Mouse (Mus musculus): ENCODE data around the gene Galk2. TPM values are rescaled to one million over a fixed set of nuclear protein-coding genes. Genes with fewer than 3 reads are reported as not detected.

Gene Galk2
- polyA plus RNA-seq, 1 experiment from 2014 or later = 46.0 TPM

DNA sequence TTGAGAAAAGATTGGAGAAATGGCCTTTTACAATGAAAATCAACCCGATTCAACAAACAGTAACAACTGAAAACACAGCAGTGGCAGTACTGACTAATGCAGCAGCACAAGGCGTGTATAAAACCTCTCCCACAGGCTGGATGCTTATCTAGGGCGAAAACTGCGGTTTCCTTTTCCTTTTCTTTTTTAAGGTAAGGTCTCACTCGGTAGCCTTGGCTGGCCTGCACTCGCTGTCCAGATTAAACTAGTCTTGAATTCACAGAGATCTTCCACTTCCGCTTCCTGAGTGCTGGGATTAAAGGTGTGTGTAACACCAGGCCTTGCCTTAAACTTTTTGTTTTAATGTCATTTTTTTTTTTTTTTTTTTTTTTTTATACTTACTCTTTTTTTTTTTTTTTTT, 20.8 kb upstream of the Galk2 start:
- DNase-seq (ENCODE audit: low spot score) (no peak), ATAC-seq (replicated peaks; ENCODE audit: low FRiP score, low TSS enrichment, low read depth) (no peak)
- Histone ChIP-seq H3K4me2 (ENCODE audit: low read length) (no peak overlapping the region), H3K9ac (ENCODE audit: low read length) (no peak overlapping the region), H3K27me3 (replicated peaks; ENCODE audit: control insufficient read depth, insufficient read depth, low read length) (no peaks in the 10 kb centered on the region), H3K9me3 (ENCODE audit: control insufficient read depth, low read length) (no peaks in the 10 kb centered on the region), H3K4me3 (ENCODE audit: low read depth, low read length) (no peak overlapping the region), H3K36me3 (ENCODE audit: control insufficient read depth, insufficient read depth, low read length) (peaks cover 78% of the 10 kb centered on the region), H3K4me1 (replicated peaks; ENCODE audit: control insufficient read depth, insufficient read depth, low read length) (no peaks in the 10 kb centered on the region), H3K27ac (ENCODE audit: low read depth) (no peak overlapping the region)
- 97% methylated on average over 7 of the region's 7 CpGs for WGBS

GRCm38 (mm10) chr2:125838708-125839284, 20.1 kb upstream of the Galk2 start:
- no peaks in the 10 kb centered on the region for H3K27me3 ChIP-seq (replicated peaks; ENCODE audit: control insufficient read depth, insufficient read depth, low read length)
- DNase-seq (ENCODE audit: low spot score) (no peak), ATAC-seq (replicated peaks; ENCODE audit: low FRiP score, low TSS enrichment, low read depth) (no peak)
- peaks cover 78% of the 10 kb centered on the region for H3K36me3 ChIP-seq (ENCODE audit: control insufficient read depth, insufficient read depth, low read length)
- whole genome bisulfite sequencing = 71% methylated on average over 2 of the region's 2 CpGs
- no peak overlapping the region for H3K27ac ChIP-seq (ENCODE audit: low read depth)
- H3K9ac ChIP-seq (ENCODE audit: low read length) = no peak overlapping the region
- no peaks in the 10 kb centered on the region for H3K4me1 ChIP-seq (replicated peaks; ENCODE audit: control insufficient read depth, insufficient read depth, low read length)
- no peak overlapping the region for H3K4me2 ChIP-seq (ENCODE audit: low read length)
- no peak overlapping the region for H3K4me3 ChIP-seq (ENCODE audit: low read depth, low read length)
- H3K9me3 ChIP-seq (ENCODE audit: control insufficient read depth, low read length) = no peaks in the 10 kb centered on the region

DNA sequence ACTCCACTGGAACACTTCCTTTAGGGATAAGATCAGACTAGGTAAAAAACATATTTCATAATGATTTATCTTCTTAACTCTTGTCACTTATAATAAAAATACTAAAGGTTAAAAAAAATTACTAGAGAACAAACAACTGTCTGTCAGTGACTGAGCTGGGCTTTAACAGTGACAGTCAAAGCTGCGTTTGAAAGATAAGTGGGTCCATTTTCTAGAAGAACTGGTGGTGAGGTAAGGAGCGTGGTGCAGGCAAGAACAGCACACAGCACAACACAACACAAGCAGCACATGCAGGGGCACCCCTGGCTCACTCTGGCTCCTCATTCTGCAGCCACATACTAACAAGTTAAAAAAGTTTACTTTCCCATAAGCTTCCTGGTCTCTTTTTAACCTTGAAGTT, 7.7 kb upstream of the Galk2 start:
- 70% methylated on average over 2 of the region's 2 CpGs for WGBS
- no peak overlapping the region for H3K9ac ChIP-seq (ENCODE audit: low read length)
- DNase-seq (ENCODE audit: low spot score) (no peak), ATAC-seq (replicated peaks; ENCODE audit: low FRiP score, low TSS enrichment, low read depth) (no peak)
- no peaks in the 10 kb centered on the region for H3K4me1 ChIP-seq (replicated peaks; ENCODE audit: control insufficient read depth, insufficient read depth, low read length)
- no peak overlapping the region for H3K27ac ChIP-seq (ENCODE audit: low read depth)
- no peak overlapping the region for H3K4me2 ChIP-seq (ENCODE audit: low read length)
- H3K27me3 ChIP-seq (replicated peaks; ENCODE audit: control insufficient read depth, insufficient read depth, low read length) = no peaks in the 10 kb centered on the region
- H3K9me3 ChIP-seq (ENCODE audit: control insufficient read depth, low read length) = no peaks in the 10 kb centered on the region
- H3K4me3 ChIP-seq (ENCODE audit: low read depth, low read length) = no peak overlapping the region
- peaks cover 31% of the 10 kb centered on the region for H3K36me3 ChIP-seq (ENCODE audit: control insufficient read depth, insufficient read depth, low read length)

GRCm38 (mm10) chr2:125857707-125858106, 1.2 kb upstream of the Galk2 start:
- Histone ChIP-seq H3K4me3 (ENCODE audit: low read depth, low read length) (peak overlapping the region; percentile 99), H3K4me2 (ENCODE audit: low read length) (peak overlapping the region; percentile 71), H3K9me3 (ENCODE audit: control insufficient read depth, low read length) (no peaks in the 10 kb centered on the region), H3K4me1 (replicated peaks; ENCODE audit: control insufficient read depth, insufficient read depth, low read length) (0 out of 2 replicates have a peak, but pooled peaks cover 5% of the 10 kb centered on the region), H3K27ac (ENCODE audit: low read depth) (no peak overlapping the region), H3K36me3 (ENCODE audit: control insufficient read depth, insufficient read depth, low read length) (no peaks in the 10 kb centered on the region), H3K27me3 (replicated peaks; ENCODE audit: control insufficient read depth, insufficient read depth, low read length) (no peaks in the 10 kb centered on the region), H3K9ac (ENCODE audit: low read length) (peak overlapping the region; percentile 98)
- DNase-seq (ENCODE audit: low spot score) (no peak), ATAC-seq (replicated peaks; ENCODE audit: low FRiP score, low TSS enrichment, low read depth) (no peak)
- WGBS = 39% methylated on average over 3 of the region's 3 CpGs

DNA sequence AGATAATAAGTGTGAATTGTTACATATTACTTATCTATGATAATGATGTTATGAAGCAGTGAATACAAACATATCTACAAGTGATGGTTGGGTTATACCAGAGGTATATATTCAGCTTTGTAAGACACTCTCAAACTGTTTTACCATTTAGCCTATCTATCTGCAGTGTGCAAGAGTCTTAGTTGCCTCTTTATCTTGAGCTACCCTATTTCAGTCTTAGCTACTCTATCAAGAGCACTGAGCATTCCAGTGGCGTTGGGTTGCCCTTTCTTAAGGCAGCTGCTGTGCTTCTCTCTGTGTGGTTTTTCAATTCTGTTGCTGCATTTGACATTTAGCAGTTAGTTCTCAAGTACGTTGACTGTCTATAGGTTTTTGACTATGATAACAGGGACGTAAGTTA, 4.9 kb downstream of the Galk2 start:
- WGBS = 81% methylated on average over 3 of the region's 3 CpGs
- no peak overlapping the region for H3K4me2 ChIP-seq (ENCODE audit: low read length)
- ATAC-seq (replicated peaks; ENCODE audit: low FRiP score, low TSS enrichment, low read depth) (no peak), DNase-seq (ENCODE audit: low spot score) (no peak)
- H3K27ac ChIP-seq (ENCODE audit: low read depth) = no peak overlapping the region
- no peak overlapping the region for H3K4me3 ChIP-seq (ENCODE audit: low read depth, low read length)
- no peaks in the 10 kb centered on the region for H3K27me3 ChIP-seq (replicated peaks; ENCODE audit: control insufficient read depth, insufficient read depth, low read length)
- H3K4me1 ChIP-seq (replicated peaks; ENCODE audit: control insufficient read depth, insufficient read depth, low read length) = no peaks in the 10 kb centered on the region
- H3K36me3 ChIP-seq (ENCODE audit: control insufficient read depth, insufficient read depth, low read length) = no peaks in the 10 kb centered on the region
- H3K9me3 ChIP-seq (ENCODE audit: control insufficient read depth, low read length) = no peaks in the 10 kb centered on the region
- H3K9ac ChIP-seq (ENCODE audit: low read length) = no peak overlapping the region

DNA sequence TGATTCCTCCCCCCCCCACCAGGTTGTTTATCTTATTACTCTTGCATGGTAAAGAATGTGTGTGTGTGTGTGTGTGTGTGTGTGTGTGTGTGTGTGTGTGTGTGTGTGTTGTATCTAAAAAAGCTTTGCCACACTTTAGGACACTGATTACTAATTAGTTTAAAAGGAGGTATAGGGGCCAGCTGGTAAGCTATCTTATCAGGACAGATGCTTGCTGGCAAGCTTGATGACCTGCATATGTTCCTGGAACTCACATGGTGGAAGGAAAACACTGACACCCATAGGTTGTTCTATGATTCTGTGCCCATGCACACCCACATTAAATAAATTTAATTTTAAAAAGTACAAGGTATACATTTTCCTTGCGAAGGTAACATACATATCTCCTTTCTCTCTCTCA, 5.6 kb downstream of the Galk2 start:
- no peak for DNase-seq (ENCODE audit: low spot score)
- WGBS = 86% methylated on average over 1 of the region's 1 CpGs
- Histone ChIP-seq H3K36me3 (ENCODE audit: control insufficient read depth, insufficient read depth, low read length) (no peaks in the 10 kb centered on the region; the same call in 1 of the 2 replicates), H3K27ac (ENCODE audit: low read depth) (no peak overlapping the region), H3K27me3 (replicated peaks; ENCODE audit: control insufficient read depth, insufficient read depth, low read length) (no peaks in the 10 kb centered on the region), H3K4me2 (ENCODE audit: low read length) (no peak overlapping the region), H3K9me3 (ENCODE audit: control insufficient read depth, low read length) (no peaks in the 10 kb centered on the region), H3K4me1 (replicated peaks; ENCODE audit: control insufficient read depth, insufficient read depth, low read length) (no peaks in the 10 kb centered on the region), H3K9ac (ENCODE audit: low read length) (no peak overlapping the region), H3K4me3 (ENCODE audit: low read depth, low read length) (no peak overlapping the region)
- ATAC-seq (replicated peaks; ENCODE audit: low FRiP score, low TSS enrichment, low read depth) = no peak

GRCm38 (mm10) chr2:125865585-125865984, 6.7 kb downstream of the Galk2 start:
- peak overlapping the region; percentile 55 for H3K4me3 ChIP-seq (ENCODE audit: low read depth, low read length)
- peak overlapping the region; percentile 62 for H3K4me2 ChIP-seq (ENCODE audit: low read length)
- no peaks in the 10 kb centered on the region for H3K27me3 ChIP-seq (replicated peaks; ENCODE audit: control insufficient read depth, insufficient read depth, low read length)
- ATAC-seq (replicated peaks; ENCODE audit: low FRiP score, low TSS enrichment, low read depth) (no peak), DNase-seq (ENCODE audit: low spot score) (no peak)
- H3K27ac ChIP-seq (ENCODE audit: low read depth) = no peak overlapping the region
- H3K9me3 ChIP-seq (ENCODE audit: control insufficient read depth, low read length) = no peaks in the 10 kb centered on the region
- H3K36me3 ChIP-seq (ENCODE audit: control insufficient read depth, insufficient read depth, low read length) = no peaks in the 10 kb centered on the region; the same call in 1 of the 2 replicates
- H3K9ac ChIP-seq (ENCODE audit: low read length) = no peak overlapping the region
- no peaks in the 10 kb centered on the region for H3K4me1 ChIP-seq (replicated peaks; ENCODE audit: control insufficient read depth, insufficient read depth, low read length)

- WGBS = 3% methylated on average over 23 of the region's 23 CpGs
- DNase-seq (ENCODE audit: low spot score) (peak; percentile 77), ATAC-seq (replicated peaks; ENCODE audit: low FRiP score, low TSS enrichment, low read depth) (peak; percentile 88)
- H3K27me3 ChIP-seq (replicated peaks; ENCODE audit: control insufficient read depth, insufficient read depth, low read length) = no peaks in the 10 kb centered on the region
- 0 out of 2 replicates have a peak overlapping the region, but pooled peaks have one; percentile 4 for H3K27ac ChIP-seq (ENCODE audit: low read depth)
- peak overlapping the region; percentile 62 for H3K4me2 ChIP-seq (ENCODE audit: low read length)
- H3K9me3 ChIP-seq (ENCODE audit: control insufficient read depth, low read length) = no peaks in the 10 kb centered on the region
- peak overlapping the region; percentile 55 for H3K4me3 ChIP-seq (ENCODE audit: low read depth, low read length)
- H3K9ac ChIP-seq (ENCODE audit: low read length) = peak overlapping the region; percentile 59
- H3K4me1 ChIP-seq (replicated peaks; ENCODE audit: control insufficient read depth, insufficient read depth, low read length) = no peaks in the 10 kb centered on the region
- no peaks in the 10 kb centered on the region; the same call in 1 of the 2 replicates for H3K36me3 ChIP-seq (ENCODE audit: control insufficient read depth, insufficient read depth, low read length)
Measured at GRCm38 (mm10) chr2:125866058-125866740, 7.3 kb downstream of the Galk2 start.

DNA sequence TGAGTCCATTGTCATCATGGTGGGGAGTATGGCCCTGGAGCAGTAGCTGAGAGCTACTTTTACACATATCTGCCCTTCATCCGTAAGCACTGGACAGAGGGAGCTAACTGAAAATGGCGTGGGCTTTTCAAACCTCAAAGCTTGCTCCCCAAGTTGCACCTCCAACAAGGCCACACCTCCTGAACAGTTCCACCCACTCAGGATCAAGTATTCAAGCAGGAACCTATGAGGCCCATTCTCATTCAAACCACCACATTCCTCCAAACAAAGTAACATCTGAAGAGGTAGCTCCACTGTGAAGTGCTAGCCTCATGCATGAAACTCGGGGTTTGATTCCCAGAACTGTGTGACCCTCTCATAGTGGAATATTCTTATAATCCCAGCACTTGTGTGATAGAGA, 9.4 kb downstream of the Galk2 start:
- Histone ChIP-seq H3K9me3 (ENCODE audit: control insufficient read depth, low read length) (no peaks in the 10 kb centered on the region), H3K4me1 (replicated peaks; ENCODE audit: control insufficient read depth, insufficient read depth, low read length) (no peaks in the 10 kb centered on the region), H3K27ac (ENCODE audit: low read depth) (no peak overlapping the region), H3K9ac (ENCODE audit: low read length) (no peak overlapping the region), H3K4me3 (ENCODE audit: low read depth, low read length) (no peak overlapping the region), H3K27me3 (replicated peaks; ENCODE audit: control insufficient read depth, insufficient read depth, low read length) (no peaks in the 10 kb centered on the region), H3K4me2 (ENCODE audit: low read length) (no peak overlapping the region), H3K36me3 (ENCODE audit: control insufficient read depth, insufficient read depth, low read length) (peaks cover 9% of the 10 kb centered on the region; the same call in 1 of the 2 replicates)
- DNase-seq (ENCODE audit: low spot score) (peak; percentile 32), ATAC-seq (replicated peaks; ENCODE audit: low FRiP score, low TSS enrichment, low read depth) (no peak)
- WGBS = 78% methylated on average over 3 of the region's 3 CpGs
